Mouse (Mus musculus) urinary bladder, adult 2 months (tissue): ENCODE data around the gene Gm49396. TPM values are rescaled to one million over a fixed set of nuclear protein-coding genes. Genes with fewer than 3 reads are reported as not detected.

Experiments
- DNase-seq: peaks from one replicate; pipeline ENCODE4 v3.0.0; 2022; ENCODE audit warnings: low spot score
- polyA plus RNA-seq: library from polyadenylated mRNA; depleted of rRNA; stranded (reverse); fragments of >200 nt; gene quantifications from 2 replicates; pipeline ENCODE4 v1.2.3, GENCODE M21; 2012

Gm49396 gene
- polyA plus RNA-seq, 1 experiment = 2.8 TPM

- DNase-seq = peak; percentile 85
Observed at GRCm38 (mm10) chr7:30552102-30553020, 10.8 kb upstream of the Gm49396 start, which contains the start of the genes Hspb6 and Proser3. Gene Hspb6 (plus strand): TSS chr7:30552178. Gene Proser3 (minus strand): TSS chr7:30552299.

DNA sequence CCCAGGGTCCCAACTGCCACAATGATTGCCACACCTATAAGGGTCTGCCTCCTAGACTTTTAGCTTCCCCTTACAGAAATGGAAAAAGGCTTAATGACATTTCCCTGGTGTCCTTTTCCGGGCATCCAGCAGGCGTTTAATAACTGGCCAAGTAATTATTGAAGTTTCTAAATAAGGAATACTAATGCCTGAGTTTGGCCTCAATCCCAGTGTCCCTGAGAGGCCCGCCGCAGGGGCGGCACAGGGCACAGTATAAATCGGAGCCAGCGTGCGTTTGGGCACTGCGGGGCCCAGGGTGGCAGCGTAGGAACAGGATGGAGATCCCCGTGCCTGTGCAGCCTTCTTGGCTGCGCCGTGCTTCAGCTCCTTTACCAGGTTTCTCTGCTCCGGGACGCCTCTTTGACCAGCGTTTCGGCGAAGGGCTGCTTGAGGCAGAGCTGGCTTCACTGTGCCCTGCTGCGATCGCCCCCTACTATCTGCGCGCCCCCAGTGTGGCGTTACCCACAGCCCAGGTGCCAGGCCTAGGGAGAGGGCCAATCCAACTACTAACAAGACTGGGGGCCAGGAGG is 10.0 kb upstream of the Gm49396 start:
- peak; percentile 56 for DNase-seq

DNA sequence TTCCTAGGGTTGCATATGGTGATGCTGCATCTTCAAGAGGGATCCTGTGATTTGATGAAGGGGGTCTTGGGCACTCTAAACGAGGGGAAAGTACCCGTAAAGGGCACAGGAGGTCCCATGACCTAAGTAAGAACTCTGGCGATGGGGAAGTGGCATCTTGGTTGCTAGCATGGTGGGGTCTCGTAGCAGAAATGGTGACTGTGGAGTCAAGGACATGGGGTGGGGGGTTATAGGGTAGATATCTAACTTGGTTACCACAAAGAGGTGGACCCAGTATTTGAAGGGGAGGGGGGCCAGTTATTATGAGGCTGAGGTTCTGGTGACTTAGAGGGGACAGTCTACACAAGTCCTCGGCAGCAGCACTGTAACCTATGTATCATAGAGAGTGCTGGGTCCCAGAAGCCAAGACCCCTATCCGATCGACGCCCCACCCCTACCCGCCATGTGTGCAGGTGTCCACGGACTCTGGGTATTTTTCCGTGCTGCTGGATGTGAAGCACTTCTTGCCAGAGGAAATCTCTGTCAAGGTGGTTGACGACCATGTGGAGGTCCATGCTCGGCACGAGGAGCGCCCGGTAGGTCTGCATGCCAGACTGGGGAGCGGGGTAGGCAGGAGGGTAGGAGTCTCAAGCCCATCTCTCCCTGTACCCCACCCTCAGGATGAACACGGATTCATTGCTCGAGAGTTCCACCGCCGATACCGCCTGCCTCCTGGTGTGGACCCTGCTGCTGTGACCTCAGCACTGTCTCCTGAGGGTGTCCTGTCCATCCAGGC is 9.1 kb upstream of the Gm49396 start:
- DNase-seq = no peak

DNA sequence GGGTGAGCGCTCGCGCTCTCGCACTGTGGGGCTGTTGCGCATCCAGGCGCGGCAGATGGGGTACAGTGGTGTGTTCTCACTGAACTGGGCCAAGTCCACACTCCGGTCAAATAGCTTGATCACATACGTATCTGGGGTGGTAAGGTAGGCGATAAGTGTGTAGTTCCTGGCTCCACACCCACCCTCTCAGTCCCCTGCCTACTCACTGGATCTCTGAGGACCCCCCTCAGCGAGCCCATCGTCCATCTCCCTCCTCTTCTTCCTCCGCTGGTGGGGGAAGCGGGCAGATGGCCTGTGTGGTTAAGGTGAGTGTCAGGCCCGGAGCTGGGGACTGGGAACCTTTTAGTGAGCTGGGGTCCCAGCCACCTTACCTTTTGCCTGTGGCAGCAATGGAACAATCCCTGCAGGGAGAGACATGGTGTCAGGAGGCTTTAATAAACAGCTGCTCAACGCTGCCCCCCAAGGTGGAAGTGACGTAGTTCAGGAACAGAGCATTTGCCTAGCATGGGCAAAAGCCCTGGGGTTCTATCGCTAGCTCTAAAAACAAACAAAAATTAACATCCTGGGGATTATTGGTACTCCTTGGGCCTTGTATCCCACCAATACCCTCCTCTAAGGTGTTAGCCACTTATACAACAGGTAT is 6.1 kb upstream of the Gm49396 start:
- DNase-seq = no peak

GRCm38 (mm10) chr7:30557901-30558514 is 5.1 kb upstream of the Gm49396 start:
- no peak for DNase-seq

- no peak for DNase-seq
Observed at GRCm38 (mm10) chr7:30558656-30559442, 4.3 kb upstream of the Gm49396 start.

GRCm38 (mm10) chr7:30559443-30559954 is 3.6 kb upstream of the Gm49396 start, which contains the start of gene Lin37:
Gene Lin37 (minus strand): TSS chr7:30559838.
- DNase-seq = peak; percentile 76

GRCm38 (mm10) chr7:30560296-30560695 is 2.8 kb upstream of the Gm49396 start:
- no peak for DNase-seq

DNA sequence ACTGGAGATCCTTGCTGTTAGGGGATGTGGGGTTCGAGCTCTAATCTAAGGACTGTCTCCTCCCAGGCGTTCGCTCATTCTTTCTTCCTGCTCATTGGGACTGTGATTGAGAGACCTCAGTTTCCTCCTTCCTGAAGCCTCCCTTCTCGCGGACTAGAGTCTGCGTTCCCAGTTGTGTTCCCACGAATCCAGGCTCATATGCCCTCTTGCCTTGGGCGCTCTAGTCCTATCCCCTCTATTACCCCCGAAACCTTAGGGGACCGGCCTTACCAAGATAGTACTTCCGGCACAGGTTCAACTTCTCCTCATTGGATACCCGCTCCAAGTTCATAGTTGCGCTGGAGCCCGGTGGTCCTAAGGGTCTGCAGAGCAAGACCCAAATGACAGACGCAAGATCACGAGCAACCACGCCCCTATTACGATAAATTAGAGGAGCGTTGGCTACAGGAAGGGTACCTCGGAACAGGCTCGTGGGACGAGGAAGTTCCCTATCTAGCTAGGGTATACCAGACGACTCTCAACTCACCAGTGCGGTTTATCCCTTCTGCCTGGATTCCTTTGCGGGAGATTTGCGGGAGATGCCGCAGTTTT is 523 bp upstream of the Gm49396 start:
- peak; percentile 47 for DNase-seq

DNA sequence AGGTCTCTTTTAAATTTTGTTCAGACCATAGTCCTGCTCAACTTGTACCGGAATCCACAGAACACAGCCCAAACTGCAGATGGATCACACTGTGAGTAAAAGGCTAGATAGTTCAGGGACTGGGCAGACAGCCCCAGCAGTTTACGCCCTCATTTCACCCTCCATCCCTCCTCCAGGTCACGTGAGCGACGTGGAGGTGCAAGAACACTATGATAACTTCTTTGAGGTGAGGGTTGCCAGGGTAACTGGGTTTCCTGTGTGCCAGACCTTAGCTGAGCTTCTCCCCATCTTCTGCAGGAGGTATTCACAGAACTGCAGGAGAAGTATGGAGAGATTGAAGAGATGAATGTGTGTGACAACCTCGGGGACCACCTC is 749 bp downstream of the Gm49396 start:
- no peak for DNase-seq

DNA sequence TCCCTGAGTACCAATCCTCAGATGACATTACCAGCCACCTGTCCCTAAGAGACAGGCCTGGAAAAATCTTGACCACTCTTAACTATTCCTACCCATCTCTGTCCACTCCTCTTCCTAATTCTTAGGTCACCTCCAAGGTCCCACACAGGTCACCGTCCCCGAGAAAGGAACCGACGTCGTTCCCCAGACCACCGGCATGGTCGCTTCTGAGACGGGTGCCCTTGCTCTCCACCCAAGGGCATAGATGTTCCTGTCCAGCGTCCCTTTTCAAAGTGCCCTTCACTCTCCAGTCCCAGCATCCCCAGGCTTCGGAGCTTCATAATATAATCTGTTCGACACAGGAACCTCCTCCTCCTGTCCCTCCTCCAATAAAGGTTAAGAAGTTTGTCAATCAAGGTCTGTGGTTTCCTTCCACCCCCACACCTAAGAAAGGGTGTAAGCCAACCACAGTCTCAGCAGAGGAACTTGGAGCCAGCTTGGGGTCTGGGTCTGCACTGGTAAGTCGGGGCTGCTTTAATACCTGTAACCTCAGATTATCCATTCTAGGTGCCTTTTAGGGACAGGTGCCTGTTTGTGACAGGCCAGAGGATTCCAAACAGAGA is 1.9 kb downstream of the Gm49396 start, which contains the start of gene Igflr1:
Gene Igflr1, plus strand, starts transcription at position 458 of the 602 bp plus-strand sequence.
- DNase-seq = no peak

- no peak for DNase-seq
Observed at GRCm38 (mm10) chr7:30566033-30566432, 2.9 kb downstream of the Gm49396 start.

- no peak for DNase-seq
Observed at GRCm38 (mm10) chr7:30567555-30567954, 4.4 kb downstream of the Gm49396 start.

DNA sequence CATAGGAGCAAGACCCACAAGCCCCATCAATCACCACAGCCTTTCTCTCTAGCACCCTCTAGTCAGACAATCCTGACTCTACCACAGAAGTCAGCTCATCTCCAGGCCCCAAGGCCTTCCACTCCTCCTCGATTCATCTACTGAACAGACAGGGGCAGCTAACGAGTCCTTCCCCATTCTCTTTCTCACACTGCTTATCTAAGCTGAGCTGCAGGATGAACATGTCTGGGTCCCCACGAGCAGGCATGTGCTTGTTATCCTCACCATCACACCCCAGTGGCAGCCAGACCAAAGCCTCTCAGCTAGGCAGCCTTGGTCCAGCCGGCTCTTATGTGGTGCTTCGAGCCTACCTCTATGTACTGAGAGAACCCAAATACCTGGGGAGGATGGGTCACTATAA is 9.2 kb downstream of the Gm49396 start:
- no peak for DNase-seq

DNA sequence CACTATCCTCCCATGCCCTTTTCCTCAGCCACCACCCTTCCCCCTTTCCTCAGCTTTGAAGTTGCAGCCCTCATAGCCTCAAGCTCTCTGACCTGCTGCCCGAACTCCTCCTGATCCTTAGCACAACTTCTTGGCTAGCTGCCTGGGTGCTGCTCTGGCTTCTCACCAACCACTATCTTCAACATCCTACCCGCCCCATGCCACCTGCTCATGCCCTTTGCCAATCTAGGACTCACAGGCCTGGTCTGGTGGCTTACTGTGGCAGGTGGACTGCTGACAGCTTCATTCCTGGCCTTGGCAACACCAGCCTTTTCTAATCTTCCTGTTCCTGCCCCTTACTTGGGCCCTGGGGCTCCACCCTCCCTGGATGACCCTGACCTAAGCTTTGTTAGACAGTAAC is 9.8 kb downstream of the Gm49396 start:
- DNase-seq = no peak

- no peak for DNase-seq
Observed at GRCm38 (mm10) chr7:30579950-30580349, 16.8 kb downstream of the Gm49396 start.

DNA sequence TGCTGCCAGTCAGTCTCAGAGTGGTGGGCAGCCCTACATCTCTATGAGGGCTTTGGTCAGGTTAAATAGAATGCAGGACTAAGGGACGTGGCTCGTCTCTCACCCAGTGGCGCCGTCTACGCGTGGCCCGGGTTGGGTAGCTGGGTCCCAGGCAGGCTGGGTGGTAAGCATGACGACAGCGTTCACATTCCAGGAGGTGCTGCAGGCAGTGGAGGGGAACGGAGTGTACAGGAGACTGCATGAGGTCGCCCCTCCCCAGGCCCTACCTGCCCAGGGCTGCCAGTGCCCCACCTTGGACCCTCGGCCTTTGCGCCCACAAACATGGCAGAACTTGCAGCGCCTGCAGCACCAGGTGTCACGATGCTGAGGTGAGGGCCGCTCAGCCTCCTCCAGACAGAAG is 18.4 kb downstream of the Gm49396 start:
- no peak for DNase-seq

GRCm38 (mm10) chr7:30584339-30584738 is 21.2 kb downstream of the Gm49396 start:
- DNase-seq = no peak

DNA sequence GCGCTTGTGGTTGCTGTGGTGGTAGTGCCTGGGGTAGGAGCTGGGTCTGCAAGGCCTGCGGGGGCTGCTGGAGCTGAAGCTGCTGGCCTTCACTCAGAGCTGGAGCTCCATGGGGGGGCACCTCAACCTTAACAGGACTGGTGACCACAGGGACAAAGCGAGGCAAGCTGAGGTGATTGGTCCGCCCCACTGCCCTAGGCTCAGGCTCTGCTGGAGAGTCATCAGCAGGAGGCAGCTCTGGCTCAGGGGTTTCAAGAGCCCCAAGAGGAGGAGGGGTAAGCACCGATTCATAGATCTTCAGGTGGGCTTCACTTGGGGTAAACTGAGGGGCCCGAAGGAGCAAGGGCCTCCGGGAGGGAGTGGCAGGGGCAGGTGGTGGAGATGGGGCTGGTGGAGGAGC is 22.0 kb downstream of the Gm49396 start:
- DNase-seq = no peak
